Mouse (Mus musculus): ENCODE results near the gene C5ar1. TPM values are rescaled to one million over a fixed set of nuclear protein-coding genes. Genes with fewer than 3 reads are reported as not detected.

The C5ar1 gene
- polyA plus RNA-seq, 1 experiment from 2014 or later, result 0.55 TPM

DNA sequence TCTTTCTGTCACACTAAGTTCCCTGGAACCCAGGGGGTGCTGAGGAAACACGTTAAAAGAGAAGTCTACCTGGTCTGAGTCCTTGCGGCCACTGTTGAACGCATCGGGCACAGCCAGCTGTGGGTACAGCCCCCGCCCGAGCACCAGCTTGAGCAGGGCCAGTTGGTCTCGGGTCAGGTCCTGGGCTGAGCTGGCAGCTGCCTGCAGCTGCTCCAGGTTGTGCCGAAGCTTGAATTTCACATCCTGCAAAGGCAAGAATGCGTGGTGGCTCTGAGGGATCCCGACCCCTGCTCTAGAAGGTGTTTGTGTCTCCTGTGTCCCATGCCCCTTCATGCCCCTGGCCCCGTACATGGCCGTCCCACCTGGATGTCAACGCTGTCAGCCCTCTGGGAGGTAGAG lies 55.8 kb downstream of the C5ar1 start:
- WGBS, result 93% methylated on average over 13 of the region's 13 CpGs
- peaks cover 15% of the 10 kb centered on the region for H3K36me3 ChIP-seq (ENCODE audit: control insufficient read depth, insufficient read depth, low read length)
- no peaks in the 10 kb centered on the region for H3K4me1 ChIP-seq (ENCODE audit: control insufficient read depth, insufficient read depth, low read length)
- DNase-seq (ENCODE audit: low spot score), result no peak
- H3K4me3 ChIP-seq (ENCODE audit: low read depth, low read length), result no peak overlapping the region
- no peak overlapping the region for H3K4me2 ChIP-seq (ENCODE audit: low read depth, severe bottlenecking)
- H3K27ac ChIP-seq (replicated peaks; ENCODE audit: low read depth, low read length), result no peak overlapping the region
- H3K27me3 ChIP-seq (ENCODE audit: control insufficient read depth, insufficient read depth, low read length), result no peaks in the 10 kb centered on the region
- no peak for ATAC-seq (ENCODE audit: insufficient number of reproducible peaks, low FRiP score, low TSS enrichment, low read depth)
- no peaks in the 10 kb centered on the region for H3K9me3 ChIP-seq (ENCODE audit: control insufficient read depth, low read length)
- H3K9ac ChIP-seq (ENCODE audit: low read length), result no peak overlapping the region

GRCm38 (mm10) chr7:16202756-16203504 lies 56.4 kb downstream of the C5ar1 start:
- H3K36me3 ChIP-seq (ENCODE audit: control insufficient read depth, insufficient read depth, low read length), result peaks cover 16% of the 10 kb centered on the region
- ATAC-seq (ENCODE audit: insufficient number of reproducible peaks, low FRiP score, low TSS enrichment, low read depth) (no peak), DNase-seq (ENCODE audit: low spot score) (no peak)
- H3K4me2 ChIP-seq (ENCODE audit: low read depth, severe bottlenecking), result no peak overlapping the region
- H3K27me3 ChIP-seq (ENCODE audit: control insufficient read depth, insufficient read depth, low read length), result no peaks in the 10 kb centered on the region
- no peak overlapping the region for H3K9ac ChIP-seq (ENCODE audit: low read length)
- WGBS, result 87% methylated on average over 15 of the region's 15 CpGs
- H3K4me1 ChIP-seq (ENCODE audit: control insufficient read depth, insufficient read depth, low read length), result no peaks in the 10 kb centered on the region
- no peaks in the 10 kb centered on the region for H3K9me3 ChIP-seq (ENCODE audit: control insufficient read depth, low read length)
- no peak overlapping the region for H3K27ac ChIP-seq (replicated peaks; ENCODE audit: low read depth, low read length)
- no peak overlapping the region for H3K4me3 ChIP-seq (ENCODE audit: low read depth, low read length)

DNA sequence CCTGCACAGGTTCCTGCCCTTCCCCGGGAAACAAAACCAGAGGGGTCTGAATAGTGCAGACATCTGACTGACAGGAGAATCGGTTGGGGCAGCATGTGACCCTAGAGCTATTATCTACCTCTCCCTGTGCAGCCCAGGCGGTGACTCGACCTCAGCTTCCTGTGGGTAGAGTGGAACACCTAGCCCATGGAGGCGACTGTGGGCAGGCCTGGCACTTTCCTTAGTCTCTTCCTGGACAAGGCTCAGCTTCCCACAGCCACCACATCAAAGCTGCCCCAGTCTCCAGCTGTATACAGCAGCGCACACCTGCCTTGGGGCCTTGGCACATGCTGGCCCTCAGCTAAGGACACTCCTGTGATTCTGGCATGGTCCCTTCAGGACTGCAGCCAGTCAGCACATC lies 58.2 kb downstream of the C5ar1 start:
- Histone ChIP-seq H3K4me3 (ENCODE audit: low read depth, low read length) (no peak overlapping the region), H3K27me3 (ENCODE audit: control insufficient read depth, insufficient read depth, low read length) (no peaks in the 10 kb centered on the region), H3K27ac (replicated peaks; ENCODE audit: low read depth, low read length) (no peak overlapping the region), H3K9ac (ENCODE audit: low read length) (no peak overlapping the region), H3K4me1 (ENCODE audit: control insufficient read depth, insufficient read depth, low read length) (no peaks in the 10 kb centered on the region), H3K36me3 (ENCODE audit: control insufficient read depth, insufficient read depth, low read length) (peaks cover 18% of the 10 kb centered on the region), H3K4me2 (ENCODE audit: low read depth, severe bottlenecking) (no peak overlapping the region), H3K9me3 (ENCODE audit: control insufficient read depth, low read length) (no peaks in the 10 kb centered on the region)
- DNase-seq (ENCODE audit: low spot score) (no peak), ATAC-seq (ENCODE audit: insufficient number of reproducible peaks, low FRiP score, low TSS enrichment, low read depth) (no peak)
- WGBS, result 86% methylated on average over 6 of the region's 6 CpGs

GRCm38 (mm10) chr7:16198540-16198939 lies 60.8 kb downstream of the C5ar1 start:
- H3K4me3 ChIP-seq (ENCODE audit: low read depth, low read length), result no peak overlapping the region
- WGBS, result 85% methylated on average over 11 of the region's 11 CpGs
- ATAC-seq (ENCODE audit: insufficient number of reproducible peaks, low FRiP score, low TSS enrichment, low read depth), result no peak

DNA sequence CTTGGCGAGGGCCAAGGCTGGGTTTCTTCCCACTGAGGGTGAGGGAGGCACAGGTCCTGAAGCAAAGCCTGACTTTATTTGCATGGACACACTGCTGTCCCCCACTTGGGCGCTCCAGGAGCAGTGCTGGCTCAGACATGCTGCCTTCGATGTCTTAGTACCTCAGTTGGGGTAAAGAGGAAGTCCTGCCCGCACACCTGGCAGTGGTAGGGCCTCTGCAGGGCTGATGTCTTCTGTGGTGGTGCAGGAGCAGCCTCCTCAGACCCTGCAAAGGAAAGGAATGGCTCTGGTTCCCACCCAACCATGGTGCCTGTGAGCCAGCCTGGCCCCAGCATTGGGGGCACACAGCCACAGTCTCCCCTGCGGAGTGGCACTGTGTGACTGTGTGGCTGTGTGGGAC lies 62.2 kb downstream of the C5ar1 start:
- WGBS, result 69% methylated on average over 5 of the region's 5 CpGs
- no peak overlapping the region for H3K27ac ChIP-seq (replicated peaks; ENCODE audit: low read depth, low read length)
- no peaks in the 10 kb centered on the region for H3K4me1 ChIP-seq (ENCODE audit: control insufficient read depth, insufficient read depth, low read length)
- H3K36me3 ChIP-seq (ENCODE audit: control insufficient read depth, insufficient read depth, low read length), result peaks cover 13% of the 10 kb centered on the region
- H3K27me3 ChIP-seq (ENCODE audit: control insufficient read depth, insufficient read depth, low read length), result no peaks in the 10 kb centered on the region
- ATAC-seq (ENCODE audit: insufficient number of reproducible peaks, low FRiP score, low TSS enrichment, low read depth) (no peak), DNase-seq (ENCODE audit: low spot score) (no peak)
- no peak overlapping the region for H3K4me3 ChIP-seq (ENCODE audit: low read depth, low read length)
- H3K4me2 ChIP-seq (ENCODE audit: low read depth, severe bottlenecking), result no peak overlapping the region
- no peaks in the 10 kb centered on the region for H3K9me3 ChIP-seq (ENCODE audit: control insufficient read depth, low read length)
- no peak overlapping the region for H3K9ac ChIP-seq (ENCODE audit: low read length)

More at GRCm38 (mm10) chr7:16198540-16198939, 60.8 kb downstream of the C5ar1 start:
- peaks cover 18% of the 10 kb centered on the region for H3K36me3 ChIP-seq (ENCODE audit: control insufficient read depth, insufficient read depth, low read length)
- no peak overlapping the region for H3K4me2 ChIP-seq (ENCODE audit: low read depth, severe bottlenecking)
- H3K9ac ChIP-seq (ENCODE audit: low read length), result no peak overlapping the region
- H3K27me3 ChIP-seq (ENCODE audit: control insufficient read depth, insufficient read depth, low read length), result no peaks in the 10 kb centered on the region
- H3K4me1 ChIP-seq (ENCODE audit: control insufficient read depth, insufficient read depth, low read length), result no peaks in the 10 kb centered on the region
- no peaks in the 10 kb centered on the region for H3K9me3 ChIP-seq (ENCODE audit: control insufficient read depth, low read length)
- DNase-seq (ENCODE audit: low spot score), result no peak
- no peak overlapping the region for H3K27ac ChIP-seq (replicated peaks; ENCODE audit: low read depth, low read length)

Other genes starting within 250 kb of the C5ar1 start
- 9.3 and 10.1 TPM in 2 replicates for gene Bicra, start 211.6 kb downstream of the C5ar1 start, polyA plus RNA-seq (2014; fragmentation: Nextera tagmentation; extraction: Ambion mirVana)
- gene Zfp541, start 197.7 kb downstream of the C5ar1 start, polyA plus RNA-seq (2014; fragmentation: Nextera tagmentation; extraction: Ambion mirVana), result not detected in 2 replicates
- 182 and 203 TPM in 2 replicates for gene Napa, start 161.1 kb downstream of the C5ar1 start, polyA plus RNA-seq (2014; fragmentation: Nextera tagmentation; extraction: Ambion mirVana)
- 22.5 and 23.5 TPM in 2 replicates for gene Kptn, start 139.6 kb downstream of the C5ar1 start, polyA plus RNA-seq (2014; fragmentation: Nextera tagmentation; extraction: Ambion mirVana)
- gene Slc8a2, start 129.7 kb downstream of the C5ar1 start, polyA plus RNA-seq (2014; fragmentation: Nextera tagmentation; extraction: Ambion mirVana), result 0.10 and 0.12 TPM in 2 replicates
- gene Meis3, start 84.5 kb downstream of the C5ar1 start, polyA plus RNA-seq (2014; fragmentation: Nextera tagmentation; extraction: Ambion mirVana), result 9.6 TPM in 2 replicates
- 8.5 and 9.4 TPM in 2 replicates for gene Dhx34, start 37.5 kb downstream of the C5ar1 start, polyA plus RNA-seq (2014; fragmentation: Nextera tagmentation; extraction: Ambion mirVana)
- 0.07 TPM in 1 of 2 replicates, not detected in the other for gene C5ar2, start 15.4 kb downstream of the C5ar1 start, polyA plus RNA-seq (2014; fragmentation: Nextera tagmentation; extraction: Ambion mirVana)
- gene Inafm1, start 14.1 kb upstream of the C5ar1 start, polyA plus RNA-seq (2014; fragmentation: Nextera tagmentation; extraction: Ambion mirVana), result 7.9 and 9.6 TPM in 2 replicates
- 20.2 and 23.8 TPM in 2 replicates for gene Ccdc9, start 27.3 kb upstream of the C5ar1 start, polyA plus RNA-seq (2014; fragmentation: Nextera tagmentation; extraction: Ambion mirVana)
- gene Bbc3, start 48.9 kb upstream of the C5ar1 start, polyA plus RNA-seq (2014; fragmentation: Nextera tagmentation; extraction: Ambion mirVana), result 5.0 and 6.8 TPM in 2 replicates
- 434 and 441 TPM in 2 replicates for gene Sae1, start 128.3 kb upstream of the C5ar1 start, polyA plus RNA-seq (2014; fragmentation: Nextera tagmentation; extraction: Ambion mirVana)
- 18.6 and 20.0 TPM in 2 replicates for gene Zc3h4, start 141.4 kb upstream of the C5ar1 start, polyA plus RNA-seq (2014; fragmentation: Nextera tagmentation; extraction: Ambion mirVana)
- 62.0 and 71.4 TPM in 2 replicates for gene Tmem160, start 193.2 kb upstream of the C5ar1 start, polyA plus RNA-seq (2014; fragmentation: Nextera tagmentation; extraction: Ambion mirVana)
- 0.10 TPM in 1 of 2 replicates, not detected in the other for gene Npas1, start 218.2 kb upstream of the C5ar1 start, polyA plus RNA-seq (2014; fragmentation: Nextera tagmentation; extraction: Ambion mirVana)

Data from limb, embryonic 11.5 days (tissue).